8 mouse cellular contexts compared by ENCODE assay signal in genomic region chr8:122677481-122678021, GRCm38 (mm10). TPM values are rescaled to one million over a fixed set of nuclear protein-coding genes. Genes with fewer than 3 reads are reported as not detected.
DNase-seq lines count a peak whose midpoint lies in the region; ATAC-seq and TF ChIP-seq lines count a peak whose summit lies in the region.

No protein-coding gene starts in this region.

- H3K4me2 ChIP-seq in heart, embryonic 11.5 days, result peak overlapping the region; percentile 95
- peak overlapping the region; percentile 95 for H3K4me2 ChIP-seq in forebrain, embryonic 11.5 days (ENCODE audit: low read depth, low read length, severe bottlenecking)
- peak overlapping the region; percentile 92 for H3K4me2 ChIP-seq in neural tube, embryonic 11.5 days (ENCODE audit: low read depth)

- peak overlapping the region; percentile 25 for H3K27ac ChIP-seq in heart, embryonic 11.5 days (ENCODE audit: low read depth, low read length)
- no peak overlapping the region for H3K27ac ChIP-seq in ES-E14 (ENCODE audit: insufficient read depth, low read depth, low read length, poor library complexity, severe bottlenecking)
- peak overlapping the region; percentile 64 for H3K27ac ChIP-seq in forebrain, embryonic 11.5 days (ENCODE audit: low read depth, low read length)
- H3K27ac ChIP-seq in neural tube, embryonic 11.5 days (ENCODE audit: low read depth, low read length), result peak overlapping the region; percentile 69

- peak overlapping the region; percentile 66 for H3K9ac ChIP-seq in heart, embryonic 11.5 days (ENCODE audit: low read depth, low read length)
- H3K9ac ChIP-seq in ES-E14 (ENCODE audit: insufficient read depth, low read depth, low read length, poor library complexity, severe bottlenecking), result peak overlapping the region; percentile 57; the same call in 1 of the 2 replicates
- peak overlapping the region; percentile 69 for H3K9ac ChIP-seq in forebrain, embryonic 11.5 days (ENCODE audit: low read length)
- H3K9ac ChIP-seq in neural tube, embryonic 11.5 days (ENCODE audit: low read length), result peak overlapping the region; percentile 86

- peaks cover 61% of the 10 kb centered on the region for H3K27me3 ChIP-seq in heart, embryonic 11.5 days (ENCODE audit: control insufficient read depth, insufficient read depth, low read length)
- H3K27me3 ChIP-seq in forebrain, embryonic 11.5 days (ENCODE audit: control insufficient read depth, insufficient read depth, low read length), result peaks cover 61% of the 10 kb centered on the region
- peaks cover 40% of the 10 kb centered on the region for H3K27me3 ChIP-seq in neural tube, embryonic 11.5 days (ENCODE audit: control insufficient read depth, insufficient read depth, low read length)

- WGBS in heart, embryonic 11.5 days (ENCODE audit: insufficient replicate concordance), result 3% methylated on average over 35 of the region's 35 CpGs
- WGBS in forebrain, embryonic 11.5 days, result under 1% methylated on average over 34 of the region's 35 CpGs
- under 1% methylated on average over 34 of the region's 35 CpGs for WGBS in neural tube, embryonic 11.5 days

- intact Hi-C loops in heart, postnatal 25 days (cut with DNase I), result loop anchor here (2.0 kb wide), 4 partner anchors 35 to 153 kb away; partner anchors contain the start of gene Acsf3
- intact Hi-C loops in left cerebral cortex, postnatal 4 days (cut with DNase I), result loop anchor here (10.0 kb wide), 1 partner anchor 147 kb away; no protein-coding TSS in a partner anchor

- no peaks in the 10 kb centered on the region for H3K9me3 ChIP-seq in heart, embryonic 11.5 days (replicated peaks; ENCODE audit: control insufficient read depth, low read length)
- no peaks in the 10 kb centered on the region for H3K9me3 ChIP-seq in ES-E14 (ENCODE audit: control insufficient read depth, insufficient read depth, low read depth, low read length)
- no peaks in the 10 kb centered on the region for H3K9me3 ChIP-seq in forebrain, embryonic 11.5 days (ENCODE audit: control insufficient read depth, low read length)
- H3K9me3 ChIP-seq in neural tube, embryonic 11.5 days (ENCODE audit: control insufficient read depth, low read length), result no peaks in the 10 kb centered on the region

- DNase-seq in heart, postnatal 25 days (ENCODE audit: low spot score), result no peak
- no peak for DNase-seq in ES-E14 (ENCODE audit: low read depth, low spot score)
- peak; percentile 57 for DNase-seq in forebrain, embryonic 11.5 days (ENCODE audit: low spot score)
- peak; percentile 38 for DNase-seq in left cerebral cortex, postnatal 4 days
- DNase-seq in neural tube, embryonic 11.5 days (ENCODE audit: low spot score), result peak; percentile 47
- no peak for DNase-seq in embryo, embryonic 10 days (ENCODE audit: low spot score)

- no peaks in the 10 kb centered on the region for H3K36me3 ChIP-seq in heart, embryonic 11.5 days (ENCODE audit: control insufficient read depth, insufficient read depth, low read length)
- no peaks in the 10 kb centered on the region for H3K36me3 ChIP-seq in ES-E14 (ENCODE audit: control insufficient read depth, insufficient read depth, low read length, poor library complexity, severe bottlenecking)
- H3K36me3 ChIP-seq in forebrain, embryonic 11.5 days (ENCODE audit: control insufficient read depth, insufficient read depth, low read length), result no peaks in the 10 kb centered on the region
- no peaks in the 10 kb centered on the region for H3K36me3 ChIP-seq in neural tube, embryonic 11.5 days (ENCODE audit: control insufficient read depth, insufficient read depth, low read length)

- in situ Hi-C loops in ES-E14 (cut with MboI; ENCODE audit: low sequenced_read_pairs in 2 of 2, unreplicated experiment in 2 of 2), result no loop called here

- no peak for ATAC-seq in heart, embryonic 11.5 days (replicated peaks; ENCODE audit: insufficient number of reproducible peaks, low FRiP score, low TSS enrichment)
- 0 out of 2 replicates have a peak, but pooled peaks have one; percentile 9 for ATAC-seq in forebrain, embryonic 11.5 days (replicated peaks; ENCODE audit: low FRiP score)
- ATAC-seq in neural tube, embryonic 11.5 days (ENCODE audit: insufficient read depth, low FRiP score, low TSS enrichment), result no peak
- no peak for ATAC-seq in erythroid progenitor cell, adult 5-6 weeks (replicated peaks; ENCODE audit: low FRiP score, poor library complexity, severe bottlenecking)

- H3K4me1 ChIP-seq in heart, embryonic 11.5 days (ENCODE audit: control insufficient read depth, insufficient read depth, low read length), result peaks cover 19% of the 10 kb centered on the region; the same call in 1 of the 2 replicates
- H3K4me1 ChIP-seq in ES-E14 (ENCODE audit: control insufficient read depth in 2 of 2, insufficient read depth in 2 of 2, low read length in 2 of 2, poor library complexity in 1 of 2), result peaks cover 0 to 3% of the 10 kb centered on the region in 2 experiments; a peak in 2 of 4 replicates
- H3K4me1 ChIP-seq in forebrain, embryonic 11.5 days (replicated peaks; ENCODE audit: control insufficient read depth, insufficient read depth, low read length), result peaks cover 4% of the 10 kb centered on the region; the same call in 1 of the 2 replicates
- H3K4me1 ChIP-seq in neural tube, embryonic 11.5 days (ENCODE audit: control insufficient read depth, insufficient read depth, low read length), result peaks cover 10% of the 10 kb centered on the region; the same call in 1 of the 2 replicates

- H3K4me3 ChIP-seq in heart, embryonic 11.5 days (ENCODE audit: low read depth, low read length), result peak overlapping the region; percentile 73
- peak overlapping the region; percentile 54 to 71; a peak in 3 of 4 replicates for H3K4me3 ChIP-seq in ES-E14 (ENCODE audit: insufficient read depth in 1 of 2, low read depth in 1 of 2, low read length in 2 of 2, poor library complexity in 1 of 2, severe bottlenecking in 1 of 2)
- peak overlapping the region; percentile 57 for H3K4me3 ChIP-seq in forebrain, embryonic 11.5 days (ENCODE audit: low read depth, low read length)
- H3K4me3 ChIP-seq in neural tube, embryonic 11.5 days (ENCODE audit: low read depth, low read length), result peak overlapping the region; percentile 74

TF ChIP-seq in ES-E14, 5 proteins besides CTCF, POLR2A, EP300 and RAD21:
- no peak for TF ChIP-seq MAFK (IDR thresholded peaks at IDR 0.05; ENCODE audit: insufficient read depth, low read depth, low read length)
- TF ChIP-seq ZC3H11A (IDR thresholded peaks at IDR 0.05; ENCODE audit: borderline replicate concordance, low read depth, low read length), result no peak
- no peak for TF ChIP-seq ZNF384 (IDR thresholded peaks at IDR 0.05; ENCODE audit: low read depth, low read length)
- TF ChIP-seq HCFC1 (IDR thresholded peaks at IDR 0.05; ENCODE audit: borderline replicate concordance, insufficient read depth, low read length), result no peak
- TF ChIP-seq CHD2 (IDR thresholded peaks at IDR 0.05; ENCODE audit: low read depth, low read length), result no peak

RNA-seq across cellular contexts. Expression of gene Cbfa2t3, which starts 21.4 kb away (rescaled TPM):
- polyA plus RNA-seq in heart, embryonic 11.5 days (2014; fragmentation: Nextera tagmentation; extraction: Ambion mirVana), result 5.2 and 5.4 TPM in 2 replicates
- total RNA-seq in heart, postnatal 25 days (2021), result 10 to 100 TPM; 18.5 to 25.3 TPM
- total RNA-seq in ES-E14 (2012; rRNA removed), result 0.26 and 0.36 TPM in 2 replicates
- 6.0 and 7.0 TPM in 2 replicates for polyA plus RNA-seq in forebrain, embryonic 11.5 days (2014; fragmentation: Nextera tagmentation; extraction: Ambion mirVana)
- 10 to 100 TPM; 20.7 to 20.8 TPM for total RNA-seq in left cerebral cortex, postnatal 4 days (2021)
- polyA plus RNA-seq in neural tube, embryonic 11.5 days (2014; fragmentation: Nextera tagmentation; extraction: Ambion mirVana), result 7.5 and 8.5 TPM in 2 replicates
- 4.0 and 16.8 TPM in 2 replicates for total RNA-seq in erythroid progenitor cell, adult 5-6 weeks (2015; ENCODE audit: low replicate concordance)
- total RNA-seq in erythroid progenitor cell, adult 5-6 weeks (2017; ENCODE audit: low replicate concordance), result 1.5 and 7.6 TPM in 2 replicates

RNA-seq across cellular contexts. Expression of gene Pabpn1l, which starts 55.0 kb away (rescaled TPM):
- polyA plus RNA-seq in heart, embryonic 11.5 days (2014; fragmentation: Nextera tagmentation; extraction: Ambion mirVana), result not detected in 2 replicates
- total RNA-seq in heart, postnatal 25 days (2021), result not detected
- total RNA-seq in ES-E14 (2012; rRNA removed), result not detected in 2 replicates
- not detected in 2 replicates for polyA plus RNA-seq in forebrain, embryonic 11.5 days (2014; fragmentation: Nextera tagmentation; extraction: Ambion mirVana)
- total RNA-seq in left cerebral cortex, postnatal 4 days (2021), result not detected
- not detected in 2 replicates for polyA plus RNA-seq in neural tube, embryonic 11.5 days (2014; fragmentation: Nextera tagmentation; extraction: Ambion mirVana)
- total RNA-seq in erythroid progenitor cell, adult 5-6 weeks (2015; ENCODE audit: low replicate concordance), result not detected in 2 replicates
- not detected in 2 replicates for total RNA-seq in erythroid progenitor cell, adult 5-6 weeks (2017; ENCODE audit: low replicate concordance)

Comparison
In these comparisons a context has a peak if more than half of its experiments do, and no peak if none do; other contexts are left out.
1. DNase-seq: peak in forebrain, embryonic 11.5 days (single experiment), left cerebral cortex, postnatal 4 days (single experiment) and neural tube, embryonic 11.5 days (single experiment); none in heart, postnatal 25 days (single experiment), ES-E14 (single experiment) and embryo, embryonic 10 days (single experiment).
2. Peak in every context shown above with its lines, with median percentiles within 50 percentile points of each other: H3K4me2 ChIP-seq, H3K4me3 ChIP-seq and H3K9ac ChIP-seq.